Mouse (Mus musculus) thymus, adult 2 months (tissue): Measurements from ENCODE around the gene Tgm2. TPM values are rescaled to one million over a fixed set of nuclear protein-coding genes. Genes with fewer than 3 reads are reported as not detected.

Experiments
- DNase-seq: peaks from one replicate; pipeline ENCODE4 v3.0.0; 2021
- H3K27ac ChIP-seq: fragments of 200-500 bp; 2 replicates; pipeline ENCODE4 v1.5.1; 2012; ENCODE audit warnings: low read length, control low read depth; ENCODE audit not compliant: control insufficient read depth, insufficient read depth
- H3K27me3 ChIP-seq: fragments of 200-500 bp; 2 replicates; pipeline ENCODE4 v1.6.1; 2012; ENCODE audit warnings: mild to moderate bottlenecking, low read length, moderate library complexity, mixed read lengths; ENCODE audit not compliant: control insufficient read depth, insufficient read depth
- H3K36me3 ChIP-seq: fragments of 200-500 bp; 2 replicates; pipeline ENCODE4 v1.6.1; 2012; ENCODE audit warnings: mild to moderate bottlenecking, low read length, moderate library complexity; ENCODE audit not compliant: control insufficient read depth, insufficient read depth
- H3K4me1 ChIP-seq: fragments of 200-500 bp; replicated peaks from 2 replicates; pipeline ENCODE4 v1.6.1; 2012; ENCODE audit warnings: low read length; ENCODE audit not compliant: control insufficient read depth, insufficient read depth
- H3K4me3 ChIP-seq: fragments of 200-500 bp; 2 replicates; pipeline ENCODE4 v1.5.1; 2012; ENCODE audit warnings: mild to moderate bottlenecking, low read length, control low read depth, moderate library complexity; ENCODE audit not compliant: control insufficient read depth, insufficient read depth
- CTCF ChIP-seq: fragments of 200-500 bp; IDR thresholded peaks from 2 replicates; pipeline ENCODE4 v1.5.1; 2012; ENCODE audit warnings: mild to moderate bottlenecking, control low read depth, low read length, moderate library complexity, borderline replicate concordance; ENCODE audit not compliant: control insufficient read depth, poor library complexity, insufficient read depth; ENCODE audit errors: extremely low read depth
- POLR2A ChIP-seq: fragments of 200-500 bp; IDR thresholded peaks from 2 replicates; pipeline ENCODE4 v1.6.1; 2012; ENCODE audit warnings: mild to moderate bottlenecking, low read length, control low read depth, moderate library complexity; ENCODE audit not compliant: control insufficient read depth, poor library complexity, insufficient read depth; ENCODE audit errors: extremely low read depth
- WGBS: fragments of 180-500 bp; shearing (Covaris S2); methylation state at CpG from one replicate; pipeline ENCODE4 v1.1.7; 2018; 5-methylcytosine and 5-hydroxymethylcytosine counted together
- polyA plus RNA-seq: library from polyadenylated mRNA; depleted of rRNA; stranded (reverse); fragments of >200 nt; gene quantifications from 2 replicates; pipeline ENCODE4 v1.2.3, GENCODE M21; 2012

Gene Tgm2
- polyA plus RNA-seq, 1 experiment: 37.6 TPM

DNA sequence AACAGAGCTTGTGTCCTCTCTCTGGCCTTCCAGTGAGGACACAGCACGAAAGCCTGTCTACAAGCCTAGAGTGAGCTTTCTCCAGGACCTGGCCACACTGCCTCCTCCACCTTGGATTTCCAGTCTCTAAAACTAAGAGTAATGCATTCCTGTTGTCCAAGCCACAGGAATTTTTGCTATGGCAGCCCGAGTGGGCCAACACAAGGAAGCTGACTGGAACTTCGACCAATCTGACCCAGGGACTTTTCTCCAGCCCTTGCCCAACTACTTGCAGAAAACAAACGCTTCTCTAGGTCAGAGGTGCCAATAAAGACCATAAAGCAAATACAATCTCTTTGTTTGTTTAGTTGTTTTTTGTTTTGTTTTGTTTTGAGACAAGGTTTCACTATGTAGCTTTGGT lies 56.1 kb downstream of the Tgm2 start:
- no peak for DNase-seq
- no peak overlapping the region for H3K4me3 ChIP-seq
- no peaks in the 10 kb centered on the region for H3K36me3 ChIP-seq
- no peaks in the 10 kb centered on the region for H3K4me1 ChIP-seq
- 95% methylated on average over 4 of the region's 4 CpGs for WGBS
- H3K27ac ChIP-seq: no peak overlapping the region
- no peak for TF ChIP-seq POLR2A
- TF ChIP-seq CTCF: no peak
- no peaks in the 10 kb centered on the region for H3K27me3 ChIP-seq

DNA sequence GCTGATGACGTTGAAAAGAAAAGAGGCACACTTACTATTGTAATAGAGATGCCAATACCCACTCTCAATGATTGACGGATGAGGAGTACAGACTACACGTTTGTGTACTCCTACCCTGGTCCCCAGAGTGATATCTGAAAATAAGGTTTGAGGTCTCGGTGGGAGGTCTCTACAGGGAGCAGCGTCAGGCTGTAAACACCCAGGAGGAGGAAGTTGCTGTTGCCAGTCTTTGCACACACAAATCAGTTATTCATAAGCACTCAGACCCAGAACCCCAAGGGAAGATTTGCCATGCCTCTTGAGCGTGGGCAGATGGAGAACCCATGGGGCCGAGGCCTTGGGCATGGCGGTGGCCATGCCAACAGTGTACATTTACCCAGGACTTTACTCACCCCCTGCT lies 61.8 kb downstream of the Tgm2 start:
- no peak overlapping the region for H3K27ac ChIP-seq
- DNase-seq: peak; percentile 5
- H3K4me1 ChIP-seq: no peaks in the 10 kb centered on the region
- 76% methylated on average over 8 of the region's 8 CpGs for WGBS
- H3K4me3 ChIP-seq: no peak overlapping the region
- no peaks in the 10 kb centered on the region for H3K27me3 ChIP-seq
- TF ChIP-seq POLR2A (no peak), CTCF (no peak)
- H3K36me3 ChIP-seq: no peaks in the 10 kb centered on the region

DNA sequence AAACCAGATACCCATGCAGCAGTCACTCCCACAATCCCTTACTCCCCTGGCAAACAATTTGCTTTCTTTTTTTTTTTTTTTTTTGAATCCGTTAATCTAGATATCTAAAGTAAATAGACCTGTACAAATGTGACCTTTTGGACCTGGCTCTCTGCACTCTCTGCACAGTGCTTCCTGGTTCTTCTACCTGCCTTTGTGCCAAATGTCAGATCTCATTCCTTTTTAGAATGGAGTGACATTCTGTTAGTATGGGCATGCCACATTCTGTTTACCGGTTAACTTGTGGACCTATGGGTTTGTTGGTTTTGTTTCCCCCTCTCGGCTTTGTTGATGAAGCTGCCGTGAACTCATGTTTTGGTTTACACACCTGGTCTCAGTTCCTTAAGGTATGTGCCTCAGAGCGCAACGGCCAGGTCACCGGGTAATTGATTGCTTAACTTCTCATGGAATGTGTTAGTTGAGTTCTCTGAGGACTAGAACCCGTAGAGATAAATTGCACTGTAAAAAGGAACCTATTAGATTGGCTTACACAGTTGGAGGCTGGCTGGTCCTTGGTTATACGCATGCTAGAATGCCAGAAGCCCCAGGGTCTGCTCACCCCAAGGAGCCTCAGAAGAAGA lies 65.5 kb downstream of the Tgm2 start:
- Histone ChIP-seq H3K27me3 (no peaks in the 10 kb centered on the region), H3K4me3 (no peak overlapping the region), H3K27ac (no peak overlapping the region), H3K4me1 (no peaks in the 10 kb centered on the region), H3K36me3 (peaks cover 8% of the 10 kb centered on the region)
- DNase-seq: no peak
- TF ChIP-seq POLR2A: no peak
- no peak for TF ChIP-seq CTCF
- WGBS: 94% methylated on average over 9 of the region's 9 CpGs

DNA sequence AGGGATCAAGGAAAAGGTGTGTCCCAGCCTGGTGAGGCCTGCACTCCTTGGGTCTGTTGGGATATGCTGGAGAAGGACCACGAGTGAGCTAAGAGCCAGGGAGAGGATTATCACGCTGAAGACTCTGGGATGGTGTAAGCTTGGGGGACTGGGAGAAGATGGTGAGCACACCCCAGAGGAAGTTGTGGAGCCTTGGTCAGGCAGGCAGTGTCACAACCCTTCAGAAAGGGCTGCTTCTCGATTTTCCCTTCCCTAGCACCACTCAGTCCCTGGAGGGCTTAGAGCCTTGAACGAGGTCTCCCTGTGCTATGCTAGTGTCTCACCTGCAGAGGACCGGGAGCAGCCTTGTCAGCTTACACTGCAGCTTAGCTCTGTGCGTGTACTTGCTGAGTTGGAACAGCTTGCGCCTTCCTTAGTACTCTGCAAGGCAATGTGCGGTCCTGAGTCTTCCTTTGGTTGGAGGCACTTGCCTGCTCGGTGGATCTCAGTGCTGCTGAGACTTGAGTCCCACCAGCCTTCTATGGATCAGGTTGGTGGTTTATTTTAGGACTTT lies 66.3 kb downstream of the Tgm2 start:
- H3K36me3 ChIP-seq: peaks cover 16% of the 10 kb centered on the region
- no peak overlapping the region for H3K27ac ChIP-seq
- H3K27me3 ChIP-seq: no peaks in the 10 kb centered on the region
- no peak for TF ChIP-seq CTCF
- no peak for TF ChIP-seq POLR2A
- 84% methylated on average over 9 of the region's 9 CpGs for WGBS
- H3K4me1 ChIP-seq: no peaks in the 10 kb centered on the region
- no peak for DNase-seq
- H3K4me3 ChIP-seq: no peak overlapping the region

DNA sequence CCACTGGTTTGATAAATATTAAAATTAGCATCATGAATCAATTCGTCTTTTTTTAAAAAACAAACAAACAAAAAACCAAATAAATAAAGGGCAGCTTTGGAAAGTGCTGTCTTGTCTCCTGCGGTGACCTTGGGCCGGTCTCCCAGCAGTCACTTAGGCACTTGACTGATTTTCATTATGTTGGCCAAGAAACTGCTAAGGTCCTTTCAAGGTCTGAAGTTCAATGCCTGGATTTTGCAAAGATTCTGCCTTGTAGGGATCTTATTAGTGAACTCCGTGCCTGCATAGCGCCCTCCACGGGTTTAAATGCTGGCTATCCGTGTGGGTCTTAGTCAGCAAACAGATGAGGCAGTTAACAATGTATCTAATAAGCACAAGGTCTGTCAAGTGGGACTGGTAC lies 67.3 kb downstream of the Tgm2 start:
- no peak for DNase-seq
- Histone ChIP-seq H3K27me3 (no peaks in the 10 kb centered on the region), H3K27ac (no peak overlapping the region), H3K4me3 (no peak overlapping the region), H3K4me1 (no peaks in the 10 kb centered on the region), H3K36me3 (peaks cover 20% of the 10 kb centered on the region)
- TF ChIP-seq CTCF (no peak), POLR2A (no peak)
- WGBS: 96% methylated on average over 7 of the region's 7 CpGs

DNA sequence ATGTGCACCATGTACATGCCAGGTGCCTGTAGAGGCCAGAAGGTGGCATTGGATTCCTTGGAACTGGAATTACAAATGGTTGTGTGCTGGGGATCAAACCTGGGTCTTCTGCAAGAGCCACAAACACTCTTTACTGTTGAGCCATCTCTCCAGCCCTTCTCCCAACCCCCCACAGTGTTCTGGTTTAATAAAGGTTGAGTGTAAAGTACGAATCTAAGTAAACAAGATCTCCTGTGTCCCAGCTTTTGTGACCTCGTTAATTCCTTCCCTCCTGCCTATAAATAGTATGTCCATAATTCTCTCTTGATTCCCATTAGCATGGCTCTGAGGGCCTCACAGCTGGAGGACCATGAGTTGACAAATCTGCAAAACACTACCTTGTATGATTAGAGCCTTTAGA lies 68.3 kb downstream of the Tgm2 start:
- Histone ChIP-seq H3K36me3 (peaks cover 21% of the 10 kb centered on the region), H3K4me3 (no peak overlapping the region), H3K27me3 (no peaks in the 10 kb centered on the region), H3K4me1 (no peaks in the 10 kb centered on the region), H3K27ac (no peak overlapping the region)
- TF ChIP-seq POLR2A (no peak), CTCF (no peak)
- DNase-seq: no peak
- 95% methylated on average over 2 of the region's 2 CpGs for WGBS
